Mouse (Mus musculus): Measurements from ENCODE around the gene Cela3a. TPM values are rescaled to one million over a fixed set of nuclear protein-coding genes. Genes with fewer than 3 reads are reported as not detected.
A peak's percentile ranks its signal among the peaks of the same experiment; 100 is the strongest.

Gene Cela3a
- polyA plus RNA-seq, 1 experiment from 2014 or later: not detected

DNA sequence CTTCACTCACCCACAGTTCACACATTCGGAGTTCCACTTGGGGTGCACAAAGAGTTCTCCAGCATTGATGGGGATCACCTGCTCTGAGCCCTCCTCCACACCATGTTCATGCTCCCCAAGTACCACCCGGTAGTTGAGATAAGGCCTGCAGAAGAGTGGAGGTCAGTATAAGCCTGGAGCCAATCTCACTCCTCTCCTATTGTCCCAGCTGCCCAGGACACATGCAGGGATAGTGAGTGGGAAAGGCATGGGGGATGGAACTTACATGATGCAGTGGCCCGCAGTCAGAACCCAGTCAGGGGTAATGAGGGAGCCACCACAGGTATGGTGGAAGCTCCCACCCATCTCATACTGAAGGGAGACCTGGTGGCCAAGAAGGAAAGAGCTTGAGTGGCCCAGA is 4.0 kb downstream of the Cela3a start:
- Histone ChIP-seq H3K36me3 (no peaks in the 10 kb centered on the region), H3K4me1 (no peaks in the 10 kb centered on the region), H3K4me3 (no peak overlapping the region), H3K9ac (no peak overlapping the region), H3K27me3 (no peaks in the 10 kb centered on the region), H3K27ac (no peak overlapping the region), H3K4me2 (replicated peaks) (no peak overlapping the region), H3K9me3 (replicated peaks) (no peaks in the 10 kb centered on the region)
- WGBS: 92% methylated on average over 3 of the region's 3 CpGs
- ATAC-seq (ENCODE audit: low FRiP score): no peak

DNA sequence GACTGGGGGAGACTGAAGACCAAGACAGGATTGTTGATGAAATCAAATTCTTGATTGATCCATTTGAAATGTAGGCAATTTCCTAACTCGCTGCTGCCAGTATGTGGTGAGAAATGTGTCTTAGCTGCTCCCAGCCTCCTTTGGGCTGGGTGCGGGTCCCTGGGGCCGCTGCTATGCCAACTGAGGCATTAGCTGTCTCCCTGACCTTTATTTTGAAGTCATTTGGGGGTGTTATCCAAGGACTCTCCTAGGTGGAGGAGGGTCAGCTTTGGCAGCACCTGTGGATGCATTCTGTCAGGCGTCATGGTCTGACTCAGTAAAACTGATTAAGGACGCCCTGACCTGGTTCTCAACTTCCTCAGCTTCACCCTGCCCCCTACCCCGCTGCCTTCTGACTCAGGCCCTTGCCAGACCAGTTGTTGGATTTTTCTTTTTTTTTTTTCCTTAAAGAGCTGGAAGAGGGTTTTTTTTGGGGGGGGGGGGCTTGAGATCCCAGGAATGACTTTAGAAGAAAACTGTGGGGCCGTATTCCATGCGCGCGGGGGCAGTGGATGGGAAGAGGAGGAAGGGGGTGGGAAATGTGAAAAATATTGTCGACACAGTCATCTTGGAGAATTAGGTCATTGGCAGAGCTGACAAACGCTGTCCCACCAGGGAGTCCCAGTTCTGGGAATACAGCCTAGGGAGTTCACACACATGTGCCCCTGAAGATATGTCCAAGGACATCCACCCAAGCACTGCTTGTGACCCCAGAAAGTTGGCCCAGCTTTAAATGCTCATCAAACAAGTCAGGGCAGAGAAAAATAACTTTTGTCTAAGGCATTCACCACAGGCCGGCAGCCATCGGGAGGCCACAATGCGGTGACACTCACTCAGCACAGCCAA is 12.7 kb downstream of the Cela3a start:
- no peak for ATAC-seq (ENCODE audit: low FRiP score)
- no peaks in the 10 kb centered on the region for H3K36me3 ChIP-seq
- WGBS: 75% methylated on average over 15 of the region's 15 CpGs
- H3K4me1 ChIP-seq: no peaks in the 10 kb centered on the region
- H3K4me3 ChIP-seq: no peak overlapping the region
- no peaks in the 10 kb centered on the region for H3K9me3 ChIP-seq (replicated peaks)
- no peak overlapping the region for H3K27ac ChIP-seq
- no peak overlapping the region for H3K4me2 ChIP-seq (replicated peaks)
- H3K27me3 ChIP-seq: no peaks in the 10 kb centered on the region
- no peak overlapping the region for H3K9ac ChIP-seq

DNA sequence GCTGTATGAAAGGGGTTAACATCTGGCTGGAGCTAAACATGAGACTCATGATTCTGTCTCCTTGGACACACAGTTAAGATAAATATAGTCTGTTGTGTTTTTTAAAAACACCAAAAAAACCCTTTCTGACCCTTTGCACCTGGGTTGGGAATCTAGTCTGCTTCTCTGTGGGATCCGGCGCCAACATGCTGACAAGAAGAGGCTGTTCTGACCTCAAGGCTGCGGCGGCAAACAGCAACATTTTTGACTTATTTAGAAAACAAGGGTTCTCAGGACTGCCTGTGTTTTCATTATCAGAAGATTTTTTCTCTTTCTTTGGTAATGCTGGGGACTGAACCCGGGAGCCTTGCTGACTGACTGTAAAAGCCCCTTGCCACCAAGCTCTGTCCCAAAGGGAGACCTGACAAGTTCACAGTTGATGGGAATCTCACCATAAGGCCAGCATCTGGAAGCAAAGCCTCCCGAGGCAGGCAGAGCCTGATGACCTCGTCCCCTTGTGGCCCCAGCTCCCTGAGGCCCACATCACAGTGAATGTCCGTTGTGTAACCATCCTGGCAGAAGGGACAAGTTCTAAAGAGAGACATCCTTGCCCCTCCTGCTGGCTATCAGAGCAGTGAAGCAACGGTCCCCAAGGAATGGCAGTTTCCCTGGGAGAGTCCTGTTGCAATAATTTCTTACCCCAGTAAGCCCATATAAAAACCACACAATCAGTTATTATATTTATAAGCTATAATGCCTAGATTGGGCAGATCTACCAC is 16.0 kb downstream of the Cela3a start:
- no peak overlapping the region for H3K27ac ChIP-seq
- H3K27me3 ChIP-seq: no peaks in the 10 kb centered on the region
- H3K9ac ChIP-seq: no peak overlapping the region
- no peak overlapping the region for H3K4me3 ChIP-seq
- H3K4me1 ChIP-seq: peaks cover 2% of the 10 kb centered on the region
- 59% methylated on average over 9 of the region's 9 CpGs for WGBS
- H3K9me3 ChIP-seq (replicated peaks): no peaks in the 10 kb centered on the region
- ATAC-seq (ENCODE audit: low FRiP score): no peak
- no peaks in the 10 kb centered on the region for H3K36me3 ChIP-seq
- H3K4me2 ChIP-seq (replicated peaks): no peak overlapping the region

DNA sequence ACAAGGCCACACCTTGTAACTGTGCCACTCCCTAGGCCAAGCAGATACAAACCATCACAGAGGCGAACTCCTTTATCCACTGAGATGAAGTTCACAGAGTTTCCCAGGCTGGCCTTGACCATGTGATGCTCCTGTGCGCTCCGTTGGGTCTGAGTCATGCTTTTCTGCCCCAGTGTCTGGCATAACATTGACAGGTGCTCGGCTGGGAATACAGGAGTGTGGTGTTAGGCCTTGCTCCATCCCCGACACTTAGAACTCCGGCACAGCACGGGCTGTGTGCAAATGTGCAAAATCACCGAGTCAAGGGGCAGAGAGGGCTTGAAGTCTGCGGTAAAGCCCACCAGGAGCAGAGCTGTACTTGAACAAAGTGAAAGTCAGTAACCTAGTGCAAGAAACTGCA is 16.7 kb downstream of the Cela3a start:
- H3K27me3 ChIP-seq: no peaks in the 10 kb centered on the region
- H3K9ac ChIP-seq: no peak overlapping the region
- H3K9me3 ChIP-seq (replicated peaks): no peaks in the 10 kb centered on the region
- ATAC-seq (ENCODE audit: low FRiP score): no peak
- no peak overlapping the region for H3K4me3 ChIP-seq
- no peak overlapping the region for H3K27ac ChIP-seq
- 84% methylated on average over 9 of the region's 9 CpGs for WGBS
- H3K36me3 ChIP-seq: no peaks in the 10 kb centered on the region
- H3K4me1 ChIP-seq: peaks cover 2% of the 10 kb centered on the region
- H3K4me2 ChIP-seq (replicated peaks): no peak overlapping the region

DNA sequence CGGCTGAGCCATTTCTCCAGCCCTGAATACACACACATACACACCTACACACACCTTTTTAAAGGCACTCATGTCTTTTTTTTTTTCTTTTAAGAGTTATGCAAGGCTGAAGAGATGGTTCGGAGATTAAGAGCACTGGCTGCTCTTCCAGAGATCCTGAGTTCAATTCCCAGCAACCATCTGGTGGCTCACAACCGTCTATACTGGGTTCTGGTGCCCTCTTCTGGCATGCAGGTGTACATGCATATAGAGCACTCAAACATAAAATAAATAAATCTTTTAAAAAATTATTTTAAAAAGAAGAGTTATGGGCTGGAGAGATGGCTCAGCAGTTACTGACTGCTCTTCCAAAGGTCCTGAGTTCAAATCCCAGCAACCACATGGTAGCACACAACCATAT is 18.3 kb downstream of the Cela3a start:
- Histone ChIP-seq H3K4me3 (no peak overlapping the region), H3K9me3 (replicated peaks) (no peaks in the 10 kb centered on the region), H3K9ac (no peak overlapping the region), H3K4me2 (replicated peaks) (no peak overlapping the region), H3K4me1 (peaks cover 9% of the 10 kb centered on the region), H3K36me3 (no peaks in the 10 kb centered on the region), H3K27ac (no peak overlapping the region), H3K27me3 (no peaks in the 10 kb centered on the region)
- no peak for ATAC-seq (ENCODE audit: low FRiP score)
- 90% methylated on average over 3 of the region's 3 CpGs for WGBS

DNA sequence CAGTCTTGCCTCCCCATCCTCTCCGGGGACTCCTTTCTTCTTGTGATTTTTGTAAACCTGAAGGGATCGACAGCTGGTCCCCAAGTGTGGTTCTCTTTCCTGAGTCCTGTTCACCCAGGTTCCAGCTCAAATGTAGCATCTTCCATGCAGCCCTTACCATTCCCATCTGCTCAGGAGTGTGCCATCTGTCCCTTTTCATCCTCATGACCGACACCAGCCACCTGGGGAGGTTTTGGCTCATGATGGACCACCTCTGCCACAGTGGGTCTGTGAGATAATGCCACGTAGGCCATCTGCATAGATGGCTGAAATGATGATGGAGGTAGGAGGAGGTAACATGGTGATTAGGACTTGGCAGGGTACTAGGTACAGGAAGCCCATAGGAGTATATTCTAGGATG is 19.4 kb downstream of the Cela3a start:
- Histone ChIP-seq H3K27ac (no peak overlapping the region), H3K9me3 (replicated peaks) (no peaks in the 10 kb centered on the region), H3K4me1 (peaks cover 9% of the 10 kb centered on the region), H3K4me3 (no peak overlapping the region), H3K4me2 (replicated peaks) (no peak overlapping the region), H3K27me3 (no peaks in the 10 kb centered on the region), H3K9ac (no peak overlapping the region), H3K36me3 (no peaks in the 10 kb centered on the region)
- ATAC-seq (ENCODE audit: low FRiP score): no peak
- WGBS: 95% methylated on average over 4 of the region's 4 CpGs

DNA sequence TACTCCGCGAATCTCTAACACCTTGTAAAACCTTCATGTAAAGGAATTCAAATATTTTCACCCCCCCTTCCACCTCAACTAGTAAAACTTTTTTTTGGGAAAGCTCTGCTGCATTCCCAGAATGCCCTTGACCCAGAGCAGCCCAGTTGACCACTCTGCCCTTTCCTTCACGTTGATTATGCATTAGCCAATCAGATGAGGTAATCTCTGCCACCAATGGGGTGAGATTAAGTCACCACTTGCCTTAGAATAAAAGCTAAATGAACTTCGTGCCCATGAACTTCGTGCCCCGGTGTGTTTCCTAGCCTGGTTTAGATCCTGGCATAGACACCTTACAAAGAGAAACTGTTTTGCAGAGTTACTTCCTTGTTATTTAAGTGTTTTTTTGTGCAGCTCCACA is 20.6 kb downstream of the Cela3a start:
- Histone ChIP-seq H3K4me2 (replicated peaks) (peak overlapping the region; percentile 92), H3K9me3 (replicated peaks) (no peaks in the 10 kb centered on the region), H3K4me3 (peak overlapping the region; percentile 80), H3K27ac (no peak overlapping the region), H3K4me1 (peaks cover 9% of the 10 kb centered on the region), H3K36me3 (no peaks in the 10 kb centered on the region), H3K27me3 (no peaks in the 10 kb centered on the region), H3K9ac (peak overlapping the region; percentile 85; the same call in 1 of the 2 replicates)
- no peak for ATAC-seq (ENCODE audit: low FRiP score)
- WGBS: 44% methylated on average over 6 of the region's 6 CpGs

DNA sequence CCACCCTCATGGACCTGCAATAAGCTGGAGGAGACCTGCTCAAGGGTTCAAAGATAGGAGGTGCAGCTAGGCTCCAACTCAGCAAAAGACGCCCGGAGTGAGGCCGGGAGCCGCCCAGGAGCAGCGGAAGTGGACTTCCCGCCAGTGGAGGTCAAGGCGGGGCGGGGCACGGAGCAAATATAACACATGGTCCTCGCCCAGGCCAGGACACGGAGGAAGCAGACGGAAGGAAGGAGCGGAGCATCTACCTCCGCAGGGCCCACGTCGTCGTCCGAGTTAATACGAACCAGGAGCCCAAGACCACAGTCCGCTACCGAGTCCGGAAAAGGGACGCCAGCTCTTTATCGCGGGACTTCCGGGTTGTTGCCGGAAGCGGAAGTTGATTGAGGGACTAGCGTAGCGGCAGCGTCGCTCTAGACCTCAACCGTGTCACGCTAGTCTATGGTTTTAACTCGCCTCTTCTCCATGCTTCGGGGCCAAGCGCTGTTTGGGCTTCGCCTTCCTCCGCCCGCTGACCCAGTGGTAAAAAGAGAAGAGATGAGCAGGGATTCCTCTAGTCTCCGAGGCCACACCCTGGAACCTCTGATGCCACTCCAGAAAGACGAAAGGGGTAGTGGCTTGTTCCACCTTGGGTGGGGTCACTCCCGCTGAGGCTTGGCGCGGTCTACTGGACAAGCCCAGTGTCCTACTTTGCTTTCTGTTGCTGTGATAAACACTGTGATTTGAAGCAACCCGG is 21.4 kb downstream of the Cela3a start:
- Histone ChIP-seq H3K9me3 (replicated peaks) (no peaks in the 10 kb centered on the region), H3K27ac (peak overlapping the region; percentile 85), H3K27me3 (no peaks in the 10 kb centered on the region), H3K4me2 (replicated peaks) (peak overlapping the region; percentile 92), H3K4me1 (peaks cover 9% of the 10 kb centered on the region), H3K36me3 (no peaks in the 10 kb centered on the region), H3K4me3 (peak overlapping the region; percentile 80), H3K9ac (peak overlapping the region; percentile 85)
- WGBS: 2% methylated on average over 46 of the region's 46 CpGs
- peak; percentile 91 for ATAC-seq (ENCODE audit: low FRiP score)

DNA sequence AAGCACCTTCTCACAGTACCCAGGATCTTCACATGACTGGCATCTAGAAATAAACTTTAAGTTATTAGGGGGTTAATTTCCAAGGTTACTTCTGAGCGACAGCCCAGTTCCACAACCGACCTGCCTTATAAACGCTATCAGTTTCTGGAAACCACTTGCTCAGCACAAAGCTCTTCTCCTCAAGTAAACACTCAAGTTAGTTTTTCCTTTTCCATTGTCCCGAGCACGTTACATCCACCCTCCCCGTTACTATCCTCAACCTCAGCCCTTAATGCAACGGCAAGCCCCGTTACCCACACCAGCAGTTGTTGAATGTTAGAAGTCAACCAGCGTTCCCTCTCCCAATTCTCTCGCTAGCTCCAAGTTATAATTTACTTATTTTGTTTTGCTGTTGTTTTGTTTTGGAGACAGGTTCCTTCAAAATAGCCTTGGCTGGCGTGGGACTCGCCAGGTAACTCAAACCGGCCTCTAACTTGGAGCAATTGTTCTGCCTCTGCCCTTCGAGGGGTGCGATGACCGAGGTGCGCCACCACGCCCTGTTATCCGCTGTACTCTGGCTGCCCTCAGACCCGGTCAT is 22.0 kb downstream of the Cela3a start:
- WGBS: 2% methylated on average over 20 of the region's 20 CpGs
- Histone ChIP-seq H3K27me3 (no peaks in the 10 kb centered on the region), H3K9me3 (replicated peaks) (no peaks in the 10 kb centered on the region), H3K36me3 (no peaks in the 10 kb centered on the region), H3K27ac (peak overlapping the region; percentile 85), H3K4me3 (peak overlapping the region; percentile 80), H3K4me2 (replicated peaks) (peak overlapping the region; percentile 92), H3K4me1 (peaks cover 9% of the 10 kb centered on the region), H3K9ac (peak overlapping the region; percentile 85)
- no peak for ATAC-seq (ENCODE audit: low FRiP score)

DNA sequence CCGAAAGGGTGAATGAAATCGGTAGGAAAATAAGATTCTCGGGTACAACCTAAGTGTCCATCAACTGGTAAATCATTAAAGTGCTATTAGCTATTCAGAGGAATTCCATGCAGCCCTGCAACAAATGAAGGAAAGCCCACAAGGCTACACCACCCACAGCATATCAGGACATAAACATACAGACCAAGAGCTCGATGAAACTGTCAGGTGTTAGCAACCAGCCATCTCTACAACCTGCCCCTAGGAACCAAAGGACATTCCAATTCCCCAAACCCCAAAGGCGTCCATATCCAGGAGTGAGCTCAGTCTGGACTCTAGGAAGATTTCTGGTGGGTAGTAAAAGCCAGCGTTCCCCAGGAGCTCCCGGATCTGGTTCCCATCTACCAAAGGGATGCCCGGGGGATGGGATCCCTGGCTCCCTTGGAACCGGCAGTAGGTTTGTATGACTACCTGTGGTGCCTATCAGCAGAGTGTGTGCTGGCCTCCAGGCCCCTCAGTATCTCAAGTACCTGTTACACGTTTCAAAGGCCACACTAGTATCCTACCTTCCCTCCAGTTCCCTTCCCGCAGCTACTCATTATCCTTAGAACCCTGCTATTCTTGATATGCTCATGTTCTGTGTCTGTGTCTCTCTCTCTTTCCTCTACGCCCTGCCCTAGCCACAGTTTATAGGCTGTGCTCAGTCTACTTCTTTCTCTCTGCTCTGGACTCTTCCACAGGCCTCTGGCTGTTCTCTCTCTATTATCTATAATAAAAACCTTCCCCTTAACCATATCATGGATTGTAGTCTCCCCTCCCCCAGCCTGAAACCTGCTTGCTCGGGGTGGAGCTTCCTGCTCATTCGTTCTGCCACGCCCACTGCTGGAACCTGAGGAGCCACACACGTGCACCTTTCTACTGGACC is 28.6 kb downstream of the Cela3a start:
- Histone ChIP-seq H3K4me3 (no peak overlapping the region), H3K36me3 (no peaks in the 10 kb centered on the region), H3K27me3 (no peaks in the 10 kb centered on the region), H3K4me1 (no peaks in the 10 kb centered on the region; the same call in 1 of the 2 replicates), H3K9me3 (replicated peaks) (no peaks in the 10 kb centered on the region), H3K9ac (no peak overlapping the region), H3K27ac (no peak overlapping the region), H3K4me2 (replicated peaks) (no peak overlapping the region; the same call in 1 of the 2 replicates)
- ATAC-seq (ENCODE audit: low FRiP score): no peak
- WGBS: 36% methylated on average over 14 of the region's 16 CpGs

DNA sequence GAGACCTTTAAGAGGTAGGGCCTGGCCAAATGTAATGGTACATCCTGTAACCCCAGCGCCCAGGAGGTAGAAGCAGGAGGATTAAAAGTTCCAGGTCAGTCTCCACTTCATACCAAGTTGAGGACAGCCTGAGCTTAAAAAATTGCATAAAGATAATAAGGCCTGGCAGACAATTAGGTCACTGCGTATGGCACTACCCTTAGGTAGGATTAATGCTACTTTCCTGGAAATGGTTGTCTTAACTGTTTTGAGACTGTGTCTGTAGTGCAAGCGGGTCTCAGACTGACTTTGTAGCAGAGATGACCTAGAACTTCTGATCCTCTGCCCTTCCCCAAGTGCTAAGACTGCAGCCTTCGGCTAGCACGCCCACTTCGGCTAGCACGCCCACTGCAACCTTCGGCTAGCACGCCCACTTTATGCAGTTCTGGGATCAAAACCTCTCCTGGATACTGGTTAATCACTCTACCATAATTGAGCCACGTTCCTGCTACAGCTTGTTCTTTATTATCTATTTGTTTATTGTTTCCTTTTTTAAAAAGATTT is 29.8 kb downstream of the Cela3a start:
- WGBS: 88% methylated on average over 10 of the region's 10 CpGs
- Histone ChIP-seq H3K27me3 (no peaks in the 10 kb centered on the region), H3K9me3 (replicated peaks) (no peaks in the 10 kb centered on the region), H3K27ac (no peak overlapping the region), H3K36me3 (no peaks in the 10 kb centered on the region), H3K9ac (no peak overlapping the region), H3K4me2 (replicated peaks) (no peak overlapping the region), H3K4me3 (no peak overlapping the region), H3K4me1 (no peaks in the 10 kb centered on the region; the same call in 1 of the 2 replicates)
- no peak for ATAC-seq (ENCODE audit: low FRiP score)

Measured in hindbrain, embryonic 12.5 days (tissue).